Mouse (Mus musculus) gastrocnemius, postnatal 14 days (tissue): ENCODE data around the gene Nr2f6. TPM values are rescaled to one million over a fixed set of nuclear protein-coding genes. Genes with fewer than 3 reads are reported as not detected.
"Not testable (repeated sequence)": the region's sequence is repeated elsewhere in the genome, so short reads cannot be mapped to it uniquely, and the experiment has no call there.

Experiments used
- DNase-seq: peaks from one replicate; pipeline ENCODE4 v3.0.0; 2021; ENCODE audit warnings: mixed read lengths
- intact Hi-C: fragments of 180-260 bp; cut with DNase I; formaldehyde crosslinking; loops from one replicate; pipeline ENCODE4 v1.15.1; 2025; ENCODE audit warnings: low total_unique reads
- total RNA-seq, 2 experiments: library from RNA; stranded (reverse); gene quantifications; 2 replicates each; pipeline ENCODE4 v1.2.3; 2021

Nr2f6 gene
- total RNA-seq, 2 experiments from 2014 or later = 16.0 to 21.5 TPM

DNA sequence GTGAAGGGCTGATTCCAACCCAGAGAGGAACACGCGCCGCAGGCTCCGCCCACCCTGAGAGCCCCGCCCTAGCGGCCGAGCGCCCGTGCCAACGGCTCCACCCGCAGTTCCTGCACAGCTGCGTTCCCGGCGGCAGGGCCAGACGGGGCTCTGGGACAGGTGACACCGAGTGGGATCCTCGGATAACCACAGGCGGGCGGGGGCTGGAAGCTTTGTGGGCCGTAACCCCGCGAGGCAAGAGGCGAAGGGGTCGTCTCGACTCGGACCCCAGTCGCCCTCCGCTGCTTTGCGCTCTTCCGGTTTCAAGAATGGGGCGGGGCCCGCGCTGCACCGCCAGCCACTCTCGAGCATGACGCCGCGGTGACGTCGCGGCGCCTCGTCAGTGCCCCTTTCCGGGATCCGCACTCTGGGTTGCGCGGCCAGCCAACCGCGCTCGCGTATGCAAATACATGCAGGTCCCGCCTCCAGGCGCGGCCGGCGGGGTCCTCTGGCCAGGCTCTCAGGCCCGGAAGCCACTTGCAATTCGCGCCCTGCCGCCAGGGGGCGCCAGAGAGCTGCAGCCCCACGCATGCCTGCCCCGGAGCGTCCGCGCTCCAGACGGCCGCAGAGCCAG, 10.4 kb downstream of the Nr2f6 start, which contains the start of gene Ocel1:
TSS of gene Ocel1 (plus strand) at position 63 of the 613 bp plus-strand sequence.
- DNase-seq = peak; percentile 97
- intact Hi-C loops = loop anchor here (5.0 to 10.0 kb wide), 2 partner anchors 36 to 93 kb away; partner anchors contain the start of genes Abhd8, Ankle1, Dda1 and Mrpl34

DNA sequence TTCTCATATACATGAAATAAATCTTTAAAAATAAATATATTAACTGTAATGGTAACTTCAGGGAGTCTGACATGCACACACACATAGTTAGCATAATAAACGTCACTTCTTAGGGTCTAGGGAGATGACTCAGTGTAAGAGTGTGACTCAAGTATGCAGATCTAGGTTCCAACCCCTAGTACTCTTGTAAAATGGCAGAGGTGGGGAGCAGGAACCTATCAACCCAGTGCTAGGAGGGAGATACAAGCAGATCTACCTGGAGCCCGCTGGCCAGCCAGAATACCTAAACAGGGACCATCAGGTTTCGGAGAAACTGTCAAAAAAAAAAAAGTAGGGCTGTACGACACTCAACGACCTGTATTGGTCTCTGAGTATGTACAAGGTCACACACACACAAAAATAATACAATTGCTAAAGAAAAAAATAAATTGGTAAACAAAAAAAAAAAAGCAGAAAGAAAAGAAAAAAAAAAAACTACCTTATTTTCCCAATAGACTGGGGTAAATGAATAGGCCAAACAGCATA, 11.0 kb downstream of the Nr2f6 start:
- intact Hi-C loops = loop anchor here (5.0 to 10.0 kb wide), 2 partner anchors 37 to 94 kb away; partner anchors contain the start of genes Abhd8, Ankle1, Dda1 and Mrpl34
- DNase-seq = no peak

DNA sequence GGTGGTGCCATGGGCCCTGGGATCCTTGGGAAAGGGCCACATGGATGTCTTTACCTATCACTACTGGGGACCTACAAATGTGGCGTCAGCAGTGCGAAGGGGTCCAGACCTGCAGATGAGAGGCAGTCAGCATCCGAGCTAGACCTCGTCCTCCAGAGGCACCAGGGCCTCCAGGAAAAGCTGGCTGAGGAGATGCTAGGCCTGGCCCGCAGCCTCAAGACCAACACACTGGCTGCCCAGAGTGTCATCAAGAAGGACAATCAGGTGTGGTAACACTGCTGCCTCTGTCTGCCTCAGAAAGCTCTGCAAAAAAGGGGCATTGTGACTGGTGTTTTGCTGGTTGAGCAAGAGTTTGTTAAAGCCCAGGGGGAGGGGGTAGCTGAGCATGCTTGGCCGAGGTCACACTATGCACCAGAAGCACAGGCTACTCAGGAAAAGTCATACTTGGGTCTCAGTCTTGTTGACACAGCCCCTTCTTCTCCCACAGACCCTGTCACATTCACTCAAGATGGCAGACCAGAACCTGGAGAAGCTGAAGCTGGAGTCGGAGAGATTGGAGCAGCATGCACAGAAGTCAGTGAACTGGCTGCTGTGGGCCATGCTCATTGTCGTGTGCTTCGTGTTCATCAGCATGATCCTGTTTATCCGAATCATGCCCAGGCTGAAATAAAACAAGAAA, 12.6 kb downstream of the Nr2f6 start:
- DNase-seq = no peak
- intact Hi-C loops = no loop called here

DNA sequence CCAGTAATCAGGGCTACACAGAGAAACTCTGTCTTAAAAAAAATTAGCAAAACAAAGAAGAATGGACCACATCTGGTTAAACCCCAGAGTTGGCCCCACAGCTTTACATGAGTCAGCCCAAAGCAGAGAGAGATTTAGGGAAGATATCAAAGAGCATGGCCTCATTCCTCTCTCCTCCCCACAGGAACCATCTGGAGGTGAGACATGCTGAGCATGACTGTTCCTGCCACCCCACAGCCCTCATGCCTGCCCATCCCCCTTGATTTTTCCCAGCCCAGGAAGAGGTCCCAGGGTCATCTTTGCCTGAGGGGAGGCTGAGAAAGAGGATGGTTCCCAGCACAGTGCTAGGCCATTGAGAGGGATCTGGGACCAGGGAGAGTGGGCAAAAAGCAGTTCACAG, 13.4 kb downstream of the Nr2f6 start:
- no peak for DNase-seq
- intact Hi-C loops = no loop called here

DNA sequence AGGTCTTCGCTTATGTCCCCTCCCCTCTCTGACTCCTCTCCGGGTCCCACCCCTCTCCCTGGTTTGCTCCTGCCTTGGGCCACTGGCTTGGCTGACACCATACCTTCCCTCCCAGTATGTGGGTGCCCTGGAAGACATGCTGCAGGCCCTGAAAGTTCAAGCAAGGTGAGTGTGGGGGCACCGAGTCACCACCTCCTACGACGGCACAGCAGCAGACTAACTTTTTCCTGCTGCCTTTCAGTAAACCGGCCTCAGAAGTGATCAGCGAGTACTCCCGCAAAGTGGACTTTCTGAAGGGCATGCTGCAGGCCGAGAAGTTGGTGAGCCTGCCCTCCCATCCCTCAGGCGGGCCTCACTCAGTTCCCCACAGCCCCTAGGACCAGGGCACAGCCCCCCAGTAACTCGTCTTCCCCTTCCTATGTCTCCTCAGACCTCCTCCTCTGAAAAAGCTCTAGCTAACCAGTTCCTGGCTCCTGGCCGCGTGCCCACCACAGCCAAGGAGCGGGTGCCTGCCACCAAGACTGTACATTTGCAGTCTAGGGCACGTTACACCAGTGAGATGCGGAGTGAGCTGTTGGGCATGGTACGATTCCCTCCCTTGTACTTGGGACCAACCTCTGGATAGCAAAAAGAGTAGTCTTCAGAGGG, 14.1 kb downstream of the Nr2f6 start:
- no peak for DNase-seq
- intact Hi-C loops = no loop called here

DNA sequence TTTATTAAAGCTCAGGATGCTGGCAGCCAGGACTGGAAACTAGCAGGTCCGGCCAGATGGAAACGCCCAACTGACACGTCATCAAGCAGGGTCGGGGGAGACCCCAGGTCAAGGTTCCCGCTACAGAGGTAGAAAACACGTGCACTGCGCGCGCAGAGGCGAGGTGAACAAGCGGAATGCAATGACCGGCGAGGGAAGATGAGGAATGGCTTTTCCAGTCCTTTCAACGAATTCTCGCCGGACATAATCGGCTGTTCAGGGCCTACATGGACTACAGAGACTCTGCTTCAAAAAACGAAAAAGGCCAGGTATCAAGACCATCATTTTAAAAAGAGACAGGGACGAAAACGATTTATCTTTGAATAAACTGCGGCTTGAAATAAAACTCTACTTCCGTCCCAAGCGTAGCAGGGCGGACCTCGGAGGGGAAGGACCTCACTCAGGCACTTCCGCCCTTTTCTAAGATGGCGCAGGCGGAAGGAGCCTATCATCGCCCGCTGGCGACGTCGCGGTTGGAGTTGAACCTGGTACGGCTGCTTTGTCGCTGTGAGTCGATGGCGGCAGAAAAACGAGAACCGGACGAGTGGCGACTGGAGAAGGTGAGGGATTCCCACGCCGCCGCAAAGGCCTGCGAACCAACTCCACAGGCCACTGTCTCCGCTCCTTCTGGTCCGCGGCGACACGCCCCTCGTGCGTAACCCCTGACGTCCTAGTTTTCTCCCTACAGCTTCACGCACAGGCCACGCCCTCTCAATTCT, 14.8 kb downstream of the Nr2f6 start, which contains the start of gene Use1:
TSS of gene Use1 (plus strand) at position 78 of the 758 bp plus-strand sequence.
- DNase-seq = peak; percentile 87
- intact Hi-C loops = no loop called here

DNA sequence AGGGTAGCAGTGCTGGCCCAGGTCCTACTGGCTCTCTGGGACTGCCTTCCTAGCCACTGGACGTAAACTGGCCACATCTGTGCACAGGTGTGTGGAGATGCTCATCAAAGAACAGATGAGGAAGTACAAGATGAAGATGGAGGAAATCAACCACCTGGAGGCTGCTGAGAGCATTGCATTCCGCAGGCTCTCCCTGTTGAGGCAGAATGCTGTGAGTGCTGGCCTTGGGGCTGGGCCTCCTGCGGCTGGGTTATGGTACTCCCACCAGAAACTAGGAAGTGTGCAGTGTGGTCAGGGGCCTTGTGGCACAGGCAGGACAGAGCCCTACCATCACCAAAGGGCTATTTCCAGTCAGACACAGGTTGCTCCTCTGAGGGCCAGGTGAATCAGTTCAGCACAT, 23.7 kb downstream of the Nr2f6 start:
- intact Hi-C loops = no loop called here
- DNase-seq = no peak

DNA sequence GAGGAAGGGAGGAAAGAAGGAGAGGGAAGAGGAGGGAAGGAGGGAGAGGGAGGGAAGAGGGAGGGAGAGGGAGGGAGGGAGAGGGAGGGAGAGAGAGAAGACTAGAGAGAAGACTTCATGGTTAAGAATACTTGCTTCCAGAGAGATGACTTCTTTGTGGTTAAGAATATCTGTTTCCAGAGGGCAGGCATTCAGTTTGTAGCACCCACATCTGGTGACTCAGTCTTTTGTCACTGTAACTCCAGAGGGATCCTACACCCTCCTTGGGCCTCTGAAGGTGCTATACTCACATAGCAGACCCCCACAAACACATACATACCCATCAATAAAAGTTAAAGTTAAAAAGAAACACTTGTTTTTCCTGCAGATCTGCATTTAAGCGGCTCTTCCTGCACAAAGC, 30.2 kb downstream of the Nr2f6 start:
- intact Hi-C loops = no loop called here
- no peak for DNase-seq

DNA sequence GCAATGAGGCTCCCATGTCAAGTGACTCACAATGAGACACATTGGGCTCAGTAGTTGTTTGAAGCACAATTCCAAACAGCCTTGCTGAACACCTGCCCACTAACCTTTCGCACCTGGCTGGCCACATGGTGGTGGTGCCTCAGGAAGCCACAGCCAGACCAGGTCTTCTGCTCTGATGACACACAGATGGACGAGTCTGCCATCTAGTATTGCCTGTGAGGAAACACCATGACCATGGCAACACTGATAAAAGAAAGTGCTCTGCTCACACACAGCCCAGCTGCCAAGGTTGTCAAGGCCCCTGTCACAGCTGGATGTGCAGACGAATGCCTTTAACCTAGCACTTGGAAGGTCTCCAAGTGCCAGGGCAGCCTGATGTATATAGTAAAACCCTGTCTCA, 30.6 kb downstream of the Nr2f6 start:
- DNase-seq = no peak
- intact Hi-C loops = no loop called here

DNA sequence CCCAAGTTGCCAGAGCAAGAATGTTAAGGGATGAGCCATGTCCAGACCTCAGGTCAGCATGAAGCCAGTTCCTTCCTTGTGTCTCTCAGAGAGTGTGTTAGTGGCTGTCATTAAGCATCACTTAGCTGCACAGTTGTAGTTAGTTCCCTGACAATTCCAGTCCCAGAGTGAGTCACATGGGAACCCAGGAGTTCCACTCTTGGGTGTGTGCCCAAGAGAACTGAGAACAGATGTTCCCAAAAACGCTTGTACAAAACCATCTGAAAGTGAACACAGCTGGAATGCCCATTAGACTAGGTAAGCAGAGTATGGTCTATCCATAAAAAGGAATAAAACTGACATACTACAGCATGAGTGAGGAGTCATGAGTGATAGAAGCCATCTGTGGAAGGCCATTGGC, 35.2 kb downstream of the Nr2f6 start:
- DNase-seq = no peak
- intact Hi-C loops = no loop called here

DNA sequence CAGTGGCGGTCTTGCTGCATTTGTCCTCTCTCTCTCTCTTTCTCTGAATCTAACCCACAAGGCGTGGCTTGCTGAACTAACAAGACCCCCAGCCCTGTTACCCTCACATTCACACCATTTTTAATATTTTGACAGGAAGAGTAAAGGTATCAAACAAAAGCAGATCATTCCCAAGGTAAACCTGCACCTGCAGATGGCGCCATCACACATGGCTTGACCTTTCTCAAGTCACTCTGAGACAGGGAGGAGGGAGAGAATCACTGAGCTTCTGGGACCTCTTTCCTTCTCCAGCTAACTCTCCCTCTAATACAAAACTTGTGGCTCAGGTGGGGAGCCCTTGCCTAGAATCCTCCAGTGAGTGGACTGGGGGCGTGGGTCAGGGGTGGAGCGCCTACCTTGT, 41.1 kb downstream of the Nr2f6 start:
- intact Hi-C loops = no loop called here

DNA sequence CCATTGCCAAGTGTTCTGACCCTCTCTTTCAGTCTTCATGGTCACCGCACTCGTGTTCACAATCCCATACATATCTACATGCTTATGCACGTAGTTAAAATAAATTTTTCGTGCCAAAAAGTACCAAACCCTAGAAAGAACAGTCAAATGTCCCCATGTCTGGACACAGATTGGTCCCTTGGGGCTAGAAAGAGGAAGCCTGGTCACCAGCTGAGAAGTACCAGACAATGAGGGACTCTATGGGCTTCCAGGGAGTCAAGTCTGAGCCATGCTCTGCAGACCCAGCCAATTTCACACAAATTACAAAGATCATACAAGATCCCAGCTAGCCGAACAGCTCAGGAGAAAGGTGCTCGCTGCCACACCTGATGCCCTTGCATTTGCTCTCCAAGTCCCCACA, 43.9 kb downstream of the Nr2f6 start:
- DNase-seq, intact Hi-C loops: not testable (repeated sequence)

More for the DNA sequence above, 41.1 kb downstream of the Nr2f6 start:
- DNase-seq = no peak

DNA sequence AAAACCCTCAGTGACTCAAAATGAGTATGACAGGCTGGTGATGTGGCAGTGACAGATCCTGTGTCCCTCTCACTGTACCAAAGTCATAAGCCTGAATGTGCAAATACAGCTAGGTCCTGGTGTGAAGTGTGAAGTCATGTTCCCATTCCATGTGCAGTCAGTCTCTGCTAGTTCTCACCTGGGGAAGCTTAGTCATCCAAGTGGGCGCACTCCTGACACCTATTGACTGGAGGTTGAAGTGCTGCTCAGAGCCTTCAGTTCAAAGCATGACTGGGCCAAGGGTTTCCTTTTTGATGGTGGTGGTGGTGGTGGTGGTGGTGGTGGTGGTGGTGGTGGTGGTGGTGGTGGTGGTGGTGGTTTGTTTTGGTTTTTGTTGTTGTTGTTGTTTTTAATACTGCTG, 56.9 kb downstream of the Nr2f6 start:
- intact Hi-C loops = loop anchor here (5.0 kb wide), 1 partner anchor 53 kb away; the partner anchor contains the start of genes Haus8 and Myo9b
- no peak for DNase-seq

Other genes starting within 250 kb of the Nr2f6 start
- 10 to 100 TPM; 12.7 to 15.0 TPM for gene Myo9b, start 109.2 kb downstream of the Nr2f6 start, total RNA-seq
- 1 to 10 TPM; 6.4 to 8.2 TPM for gene Haus8, start 109.0 kb downstream of the Nr2f6 start, total RNA-seq
- 10 to 100 TPM; 96.4 to 100.0 TPM for gene Use1, start 15.1 kb downstream of the Nr2f6 start, total RNA-seq
- 1 to 10 TPM; 5.9 to 7.5 TPM for gene Ocel1, start 10.7 kb downstream of the Nr2f6 start, total RNA-seq
- gene Ushbp1, start 13.8 kb upstream of the Nr2f6 start, total RNA-seq = 10 to 100 TPM; 11.0 to 12.9 TPM
- 10 to 100 TPM; 61.3 to 66.5 TPM for gene Babam1, start 14.9 kb upstream of the Nr2f6 start, total RNA-seq
- gene Ankle1, start 24.1 kb upstream of the Nr2f6 start, total RNA-seq = under 1 TPM; 0.78 to 0.86 TPM
- 10 to 100 TPM; 22.8 to 27.6 TPM for gene Abhd8, start 81.7 kb upstream of the Nr2f6 start, total RNA-seq
- 10 to 100 TPM; 44.0 to 45.2 TPM for gene Mrpl34, start 83.0 kb upstream of the Nr2f6 start, total RNA-seq
- gene Dda1, start 87.2 kb upstream of the Nr2f6 start, total RNA-seq = 10 to 100 TPM; 28.3 to 31.8 TPM
- gene Ano8, start 104.0 kb upstream of the Nr2f6 start, total RNA-seq = 10 to 100 TPM; 14.4 to 16.2 TPM
- 1 to 10 TPM; 7.5 to 8.5 TPM for gene Gtpbp3, start 106.1 kb upstream of the Nr2f6 start, total RNA-seq
- gene Plvap, start 129.8 kb upstream of the Nr2f6 start, total RNA-seq = 10 to 100 TPM in 1 of 2 experiments, 1 to 10 TPM in 1; 7.7 to 11.7 TPM
- gene Ccdc194, start 143.8 kb upstream of the Nr2f6 start, total RNA-seq = under 1 TPM in 1 of 2 experiments, not detected in 1; 0.33 TPM
- gene Bst2, start 155.5 kb upstream of the Nr2f6 start, total RNA-seq = 1 to 10 TPM; 8.6 to 9.3 TPM
- gene Mvb12a, start 161.0 kb upstream of the Nr2f6 start, total RNA-seq = 10 to 100 TPM; 20.4 to 20.6 TPM
- under 1 TPM in 1 of 2 experiments, not detected in 1; 0.21 TPM for gene Tmem221, start 176.9 kb upstream of the Nr2f6 start, total RNA-seq
- gene Nxnl1, start 184.6 kb upstream of the Nr2f6 start, total RNA-seq = under 1 TPM in 1 of 2 experiments, not detected in 1; 0.18 TPM
- 10 to 100 TPM; 29.9 to 50.8 TPM for gene Slc27a1, start 186.9 kb upstream of the Nr2f6 start, total RNA-seq
- gene Pgls, start 210.2 kb upstream of the Nr2f6 start, total RNA-seq = 10 to 100 TPM; 40.5 to 43.3 TPM
- under 1 TPM; 0.59 to 0.82 TPM for gene Fam129c, start 215.7 kb upstream of the Nr2f6 start, total RNA-seq
- 10 to 100 TPM; 35.6 to 39.3 TPM for gene Colgalt1, start 229.0 kb upstream of the Nr2f6 start, total RNA-seq